Mouse (Mus musculus) brain, embryonic 14.5 days (tissue): Measurements from ENCODE around the gene Piezo1. TPM values are rescaled to one million over a fixed set of nuclear protein-coding genes. Genes with fewer than 3 reads are reported as not detected.
A peak's percentile ranks its signal among the peaks of the same experiment; 100 is the strongest.

Experiments used
- DNase-seq: peaks from one replicate; pipeline ENCODE4 v3.0.0-alpha.2; 2011; ENCODE audit warnings: low read depth
- CTCF ChIP-seq: fragments of 200-500 bp; IDR thresholded peaks from 2 replicates; pipeline ENCODE4 v1.5.1; 2012; ENCODE audit warnings: inconsistent platforms, mild to moderate bottlenecking, moderate library complexity, borderline replicate concordance; ENCODE audit not compliant: insufficient read depth, insufficient read length; ENCODE audit errors: extremely low read depth
- POLR2A ChIP-seq: fragments of 200-500 bp; IDR thresholded peaks from 2 replicates; pipeline ENCODE4 v1.6.1; 2012; ENCODE audit warnings: mild to moderate bottlenecking, inconsistent platforms, borderline replicate concordance; ENCODE audit not compliant: poor library complexity, insufficient read depth, insufficient read length, severe bottlenecking; ENCODE audit errors: extremely low read depth
- polyA plus RNA-seq: library from polyadenylated mRNA; depleted of rRNA; stranded (reverse); fragments of >200 nt; gene quantifications from 2 replicates; pipeline ENCODE4 v1.2.3, GENCODE M21; 2012

Gene Piezo1
- polyA plus RNA-seq, 1 experiment: 13.4 TPM

- TF ChIP-seq POLR2A: no peak
- no peak for TF ChIP-seq CTCF
- no peak for DNase-seq
These were observed 77.2 kb downstream of the Piezo1 start for GRCm38 (mm10) chr8:122473911-122474421.

- TF ChIP-seq CTCF (no peak), POLR2A (no peak)
- DNase-seq: no peak
These were observed 80.4 kb downstream of the Piezo1 start for GRCm38 (mm10) chr8:122470691-122471090.

- DNase-seq: no peak
- no peak for TF ChIP-seq CTCF
- TF ChIP-seq POLR2A: no peak
These were observed 81.2 kb downstream of the Piezo1 start for GRCm38 (mm10) chr8:122469965-122470364.

- DNase-seq: no peak
- TF ChIP-seq POLR2A (no peak), CTCF (no peak)
These were observed 81.7 kb downstream of the Piezo1 start for GRCm38 (mm10) chr8:122469407-122469806.

GRCm38 (mm10) chr8:122467816-122468215, 83.3 kb downstream of the Piezo1 start:
- TF ChIP-seq POLR2A (no peak), CTCF (no peak)

GRCm38 (mm10) chr8:122464985-122465384, 86.1 kb downstream of the Piezo1 start:
- DNase-seq: no peak
- TF ChIP-seq POLR2A (no peak), CTCF (no peak)

More at GRCm38 (mm10) chr8:122467816-122468215, 83.3 kb downstream of the Piezo1 start:
- no peak for DNase-seq

GRCm38 (mm10) chr8:122463651-122464640, 87.2 kb downstream of the Piezo1 start:
- no peak for DNase-seq
- TF ChIP-seq CTCF (no peak), POLR2A (no peak)

GRCm38 (mm10) chr8:122462510-122462909, 88.6 kb downstream of the Piezo1 start:
- no peak for TF ChIP-seq CTCF
- no peak for TF ChIP-seq POLR2A
- DNase-seq: no peak

GRCm38 (mm10) chr8:122461473-122462148, 89.5 kb downstream of the Piezo1 start:
- TF ChIP-seq POLR2A (no peak), CTCF (no peak)
- DNase-seq: no peak

- TF ChIP-seq POLR2A (no peak), CTCF (no peak)
- DNase-seq: peak; percentile 34
These were observed 90.3 kb downstream of the Piezo1 start, which contains the start of gene Snai3 for GRCm38 (mm10) chr8:122460524-122461472. Gene Snai3, minus strand, starts transcription at chr8:122460733.
